Mouse (Mus musculus) heart, adult 2 months (tissue): ENCODE measurements around the gene Lhpp. TPM values are rescaled to one million over a fixed set of nuclear protein-coding genes. Genes with fewer than 3 reads are reported as not detected.

ENCODE experiments used
- DNase-seq, 2 experiments: peaks; one replicate each; pipeline ENCODE4 v3.0.0; 2021
- H3K27ac ChIP-seq: fragments of 200-600 bp; 2 replicates; pipeline ENCODE4 v1.8.1; 2022
- H3K27me3 ChIP-seq: fragments of 200-500 bp; 2 replicates; pipeline ENCODE4 v1.6.1; 2012; ENCODE audit warnings: mild to moderate bottlenecking, low read length, inconsistent platforms, mixed read lengths; ENCODE audit not compliant: control insufficient read depth, insufficient read depth
- H3K36me3 ChIP-seq: fragments of 200-500 bp; 2 replicates; pipeline ENCODE4 v1.6.1; 2012; ENCODE audit warnings: low read length, inconsistent platforms; ENCODE audit not compliant: control insufficient read depth, insufficient read depth
- H3K4me1 ChIP-seq: fragments of 200-500 bp; 2 replicates; pipeline ENCODE4 v1.6.1; 2011; ENCODE audit warnings: low read length; ENCODE audit not compliant: control insufficient read depth, insufficient read depth
- H3K4me3 ChIP-seq: fragments of 200-600 bp; 2 replicates; pipeline ENCODE4 v1.8.1; 2022
- H3K79me2 ChIP-seq: fragments of 200-500 bp; replicated peaks from 2 replicates; pipeline ENCODE4 v1.6.1; 2012; ENCODE audit warnings: mild to moderate bottlenecking, inconsistent platforms, low read length, moderate library complexity, mixed read lengths; ENCODE audit not compliant: control insufficient read depth, insufficient read depth
- H3K9ac ChIP-seq: fragments of 200-500 bp; 2 replicates; pipeline ENCODE4 v1.6.1; 2012; ENCODE audit warnings: low read depth, mild to moderate bottlenecking, control low read depth, inconsistent platforms, low read length, mixed read lengths
- CTCF ChIP-seq: fragments of 200-600 bp; IDR thresholded peaks from 2 replicates; pipeline ENCODE4 v1.8.1; 2022; ENCODE audit warnings: antibody characterized with exemption, mild to moderate bottlenecking, moderate library complexity
- EP300 ChIP-seq: fragments of 200-500 bp; IDR thresholded peaks from 2 replicates; pipeline ENCODE4 v1.6.1; 2011; ENCODE audit warnings: low read depth, low read length, control low read depth; ENCODE audit not compliant: insufficient read depth
- POLR2A ChIP-seq: fragments of 200-500 bp; IDR thresholded peaks from 2 replicates; pipeline ENCODE4 v1.6.1; 2011; ENCODE audit warnings: mild to moderate bottlenecking, low read depth, low read length, control low read depth; ENCODE audit not compliant: insufficient read depth
- WGBS: fragments of 180-500 bp; shearing (Covaris S2); methylation state at CpG from one replicate; pipeline ENCODE4 v1.1.7; 2018; 5-methylcytosine and 5-hydroxymethylcytosine counted together
- intact Hi-C: fragments of 180-260 bp; cut with DNase I; formaldehyde crosslinking; loops from one replicate; pipeline ENCODE4 v1.15.1; 2025
- polyA plus RNA-seq: library from polyadenylated mRNA; depleted of rRNA; stranded (reverse); fragments of >200 nt; gene quantifications from 2 replicates; pipeline ENCODE4 v1.2.3, GENCODE M21; 2012
- total RNA-seq, 2 experiments: library from RNA; stranded (reverse); gene quantifications; 2 replicates each; pipeline ENCODE4 v1.2.3; 2021

Lhpp gene
- total and polyA plus RNA-seq, 3 experiments = 13.8 to 22.0 (median 13.9) TPM

GRCm38 (mm10) chr7:132726106-132726861 lies 115.8 kb downstream of the Lhpp start:
- H3K4me1 ChIP-seq = peaks cover 25% of the 10 kb centered on the region
- H3K36me3 ChIP-seq = peaks cover 12% of the 10 kb centered on the region
- no peaks in the 10 kb centered on the region for H3K79me2 ChIP-seq
- 78% methylated on average over 13 of the region's 13 CpGs for WGBS
- no peak overlapping the region for H3K9ac ChIP-seq
- H3K27ac ChIP-seq = no peak overlapping the region
- H3K27me3 ChIP-seq = no peaks in the 10 kb centered on the region
- TF ChIP-seq POLR2A (no peak), CTCF (no peak), EP300 (no peak)
- DNase-seq = no peak
- intact Hi-C loops = no loop called here
- no peak overlapping the region for H3K4me3 ChIP-seq

GRCm38 (mm10) chr7:132729093-132729831 lies 118.8 kb downstream of the Lhpp start:
- H3K9ac ChIP-seq = no peak overlapping the region
- no peak overlapping the region for H3K27ac ChIP-seq
- no peaks in the 10 kb centered on the region for H3K79me2 ChIP-seq
- no peak overlapping the region for H3K4me3 ChIP-seq
- H3K4me1 ChIP-seq = peaks cover 19% of the 10 kb centered on the region
- H3K27me3 ChIP-seq = no peaks in the 10 kb centered on the region
- DNase-seq = peak in 1 of 2 experiments; percentile 33
- intact Hi-C loops = no loop called here
- H3K36me3 ChIP-seq = peaks cover 3% of the 10 kb centered on the region; the same call in 1 of the 2 replicates
- WGBS = 57% methylated on average over 4 of the region's 4 CpGs
- no peak for TF ChIP-seq CTCF
- no peak for TF ChIP-seq POLR2A
- TF ChIP-seq EP300 = no peak

- Histone ChIP-seq H3K27me3 (no peaks in the 10 kb centered on the region), H3K4me3 (no peak overlapping the region), H3K4me1 (peaks cover 22% of the 10 kb centered on the region), H3K79me2 (no peaks in the 10 kb centered on the region), H3K9ac (no peak overlapping the region), H3K27ac (no peak overlapping the region), H3K36me3 (no peaks in the 10 kb centered on the region)
- WGBS = 76% methylated on average over 7 of the region's 7 CpGs
- DNase-seq = no peak
- no peak for TF ChIP-seq CTCF
- no peak for TF ChIP-seq EP300
- no peak for TF ChIP-seq POLR2A
- intact Hi-C loops = no loop called here
These were observed 120.1 kb downstream of the Lhpp start for GRCm38 (mm10) chr7:132730510-132730909.

- intact Hi-C loops = no loop called here
- Histone ChIP-seq H3K27ac (no peak overlapping the region), H3K79me2 (no peaks in the 10 kb centered on the region), H3K36me3 (peaks cover 2% of the 10 kb centered on the region; the same call in 1 of the 2 replicates), H3K4me3 (no peak overlapping the region), H3K4me1 (peaks cover 32% of the 10 kb centered on the region), H3K9ac (no peak overlapping the region), H3K27me3 (no peaks in the 10 kb centered on the region)
- DNase-seq = no peak
- no peak for TF ChIP-seq CTCF
- TF ChIP-seq EP300 = no peak
- WGBS = 84% methylated on average over 6 of the region's 6 CpGs
These were observed 121.1 kb downstream of the Lhpp start for GRCm38 (mm10) chr7:132731558-132731957.

- H3K27ac ChIP-seq = no peak overlapping the region
These were observed 121.8 kb downstream of the Lhpp start for GRCm38 (mm10) chr7:132732136-132732789.

GRCm38 (mm10) chr7:132733521-132733920 lies 123.1 kb downstream of the Lhpp start:
- no peaks in the 10 kb centered on the region for H3K79me2 ChIP-seq
- H3K36me3 ChIP-seq = peaks cover 2% of the 10 kb centered on the region; the same call in 1 of the 2 replicates
- DNase-seq = no peak
- TF ChIP-seq CTCF (no peak), EP300 (no peak), POLR2A (no peak)
- H3K9ac ChIP-seq = no peak overlapping the region
- H3K27ac ChIP-seq = peak overlapping the region; percentile 16; the same call in 1 of the 2 replicates
- H3K4me1 ChIP-seq = peaks cover 37% of the 10 kb centered on the region
- H3K27me3 ChIP-seq = no peaks in the 10 kb centered on the region
- intact Hi-C loops = no loop called here
- no peak overlapping the region for H3K4me3 ChIP-seq
- 64% methylated on average over 6 of the region's 6 CpGs for WGBS

More at GRCm38 (mm10) chr7:132732136-132732789, 121.8 kb downstream of the Lhpp start:
- Histone ChIP-seq H3K4me1 (peaks cover 33% of the 10 kb centered on the region), H3K79me2 (no peaks in the 10 kb centered on the region), H3K36me3 (peaks cover 2% of the 10 kb centered on the region; the same call in 1 of the 2 replicates), H3K4me3 (no peak overlapping the region), H3K9ac (no peak overlapping the region), H3K27me3 (no peaks in the 10 kb centered on the region)
- no peak for DNase-seq
- 70% methylated on average over 6 of the region's 6 CpGs for WGBS
- TF ChIP-seq CTCF = no peak
- no peak for TF ChIP-seq EP300
- TF ChIP-seq POLR2A = no peak
- intact Hi-C loops = no loop called here
